Mouse (Mus musculus) heart, postnatal 10 days (tissue): ENCODE measurements around the gene Napa. TPM values are rescaled to one million over a fixed set of nuclear protein-coding genes. Genes with fewer than 3 reads are reported as not detected.

Experiments
- total RNA-seq, 2 experiments: library from RNA; stranded (reverse); gene quantifications; 2 replicates each; pipeline ENCODE4 v1.2.3; 2021

Gene Napa
- total RNA-seq, 2 experiments from 2014 or later, result 93.2 to 100 TPM

Other genes with a start within 250 kb of the Napa start
- gene Crx, start 218.5 kb upstream of the Napa start, total RNA-seq, result not detected
- not detected for gene Crxos, start 215.8 kb upstream of the Napa start, total RNA-seq
- gene Selenow, start 176.1 kb upstream of the Napa start, total RNA-seq, result 100 to 1,000 TPM; 184 to 195 TPM
- 100 to 1,000 TPM; 152 to 153 TPM for gene Nop53, start 152.4 kb upstream of the Napa start, total RNA-seq
- 100 to 1,000 TPM; 224 to 236 TPM for gene Ehd2, start 130.9 kb upstream of the Napa start, total RNA-seq
- 1 to 10 TPM; 9.3 to 9.6 TPM for gene Bicra, start 50.5 kb upstream of the Napa start, total RNA-seq
- not detected for gene Zfp541, start 36.6 kb upstream of the Napa start, total RNA-seq
- 10 to 100 TPM; 24.1 to 27.7 TPM for gene Kptn, start 21.4 kb downstream of the Napa start, total RNA-seq
- gene Slc8a2, start 31.4 kb downstream of the Napa start, total RNA-seq, result 1 to 10 TPM; 1.3 to 1.4 TPM
- gene Meis3, start 76.6 kb downstream of the Napa start, total RNA-seq, result 1 to 10 TPM; 6.1 to 6.5 TPM
- 1 to 10 TPM; 7.5 to 9.9 TPM for gene Dhx34, start 123.6 kb downstream of the Napa start, total RNA-seq
- gene C5ar2, start 145.7 kb downstream of the Napa start, total RNA-seq, result under 1 TPM; 0.38 to 0.50 TPM
- gene C5ar1, start 161.1 kb downstream of the Napa start, total RNA-seq, result 1 to 10 TPM; 4.6 to 4.8 TPM
- 10 to 100 TPM; 15.6 to 15.7 TPM for gene Inafm1, start 175.2 kb downstream of the Napa start, total RNA-seq
- 10 to 100 TPM; 38.2 to 39.1 TPM for gene Ccdc9, start 188.3 kb downstream of the Napa start, total RNA-seq
- 1 to 10 TPM; 9.5 to 9.8 TPM for gene Bbc3, start 209.9 kb downstream of the Napa start, total RNA-seq